Mouse (Mus musculus): Measurements from ENCODE around the gene C130073F10Rik. TPM values are rescaled to one million over a fixed set of nuclear protein-coding genes. Genes with fewer than 3 reads are reported as not detected.
"Not testable (repeated sequence)": the region's sequence is repeated elsewhere in the genome, so short reads cannot be mapped to it uniquely, and the experiment has no call there.

C130073F10Rik gene
- total RNA-seq (2021) = not detected

- DNase-seq (ENCODE audit: low spot score in 2 of 2) = no peak
- intact Hi-C loops (cut with DNase I) = no loop called here
These were observed at the start of gene C130073F10Rik for GRCm38 (mm10) chr4:101893656-101894420. C130073F10Rik (minus strand) TSS chr4:101893789.

- DNase-seq (ENCODE audit: low spot score in 2 of 2); intact Hi-C loops (cut with DNase I): not testable (repeated sequence)
These were observed 46.5 kb upstream of the C130073F10Rik start, which contains the start of gene Gm12794 for GRCm38 (mm10) chr4:101940107-101940506. Gm12794 (plus strand) TSS chr4:101940407.

GRCm38 (mm10) chr4:101908821-101909220, 15.2 kb upstream of the C130073F10Rik start, which contains the start of gene Gm12800:
Gm12800 (plus strand) TSS chr4:101909121.
- intact Hi-C loops (cut with DNase I); DNase-seq (ENCODE audit: low spot score in 2 of 2): not testable (repeated sequence)

- DNase-seq (ENCODE audit: low spot score in 2 of 2) = no peak
- intact Hi-C loops (cut with DNase I) = no loop called here
These were observed 4.2 kb downstream of the C130073F10Rik start for GRCm38 (mm10) chr4:101889377-101889776.

GRCm38 (mm10) chr4:101883641-101884040, 9.9 kb downstream of the C130073F10Rik start:
- no peak for DNase-seq (ENCODE audit: low spot score in 2 of 2)
- intact Hi-C loops (cut with DNase I) = no loop called here

- DNase-seq (ENCODE audit: low spot score in 2 of 2); intact Hi-C loops (cut with DNase I): not testable (repeated sequence)
These were observed 17.9 kb downstream of the C130073F10Rik start for GRCm38 (mm10) chr4:101875687-101876086.

- intact Hi-C loops (cut with DNase I); DNase-seq (ENCODE audit: low spot score in 2 of 2): not testable (repeated sequence)
These were observed 21.6 kb downstream of the C130073F10Rik start for GRCm38 (mm10) chr4:101872031-101872430.

- no peak for DNase-seq (ENCODE audit: low spot score in 2 of 2)
- intact Hi-C loops (cut with DNase I) = loop anchor here (5.0 kb wide), 1 partner anchor 110 kb away; no protein-coding TSS in a partner anchor
These were observed 31.3 kb downstream of the C130073F10Rik start for GRCm38 (mm10) chr4:101862289-101862688.

- intact Hi-C loops (cut with DNase I) = loop anchor here (2.0 to 5.0 kb wide), 2 partner anchors 111 to 138 kb away; no protein-coding TSS in a partner anchor
- peak; percentile 56 to 68 for DNase-seq (ENCODE audit: low spot score in 2 of 2)
These were observed 32.7 kb downstream of the C130073F10Rik start for GRCm38 (mm10) chr4:101860873-101861272.

- intact Hi-C loops (cut with DNase I) = no loop called here
These were observed 42.7 kb downstream of the C130073F10Rik start for GRCm38 (mm10) chr4:101850908-101851307.

GRCm38 (mm10) chr4:101843923-101844322, 49.7 kb downstream of the C130073F10Rik start, which contains the start of gene B020004J07Rik:
B020004J07Rik (minus strand) TSS chr4:101844023.
- intact Hi-C loops (cut with DNase I) = not testable (repeated sequence)

More at GRCm38 (mm10) chr4:101850908-101851307, 42.7 kb downstream of the C130073F10Rik start:
- no peak for DNase-seq (ENCODE audit: low spot score in 2 of 2)

More at GRCm38 (mm10) chr4:101843923-101844322, 49.7 kb downstream of the C130073F10Rik start, which contains the start of gene B020004J07Rik:
- DNase-seq (ENCODE audit: low spot score in 2 of 2) = not testable (repeated sequence)

Other genes with a start within 250 kb of the C130073F10Rik start
- 10 to 100 TPM; 26.4 to 27.8 TPM for gene Leprot, start 246.1 kb downstream of the C130073F10Rik start, total RNA-seq (2021)
- gene Lepr, start 176.4 kb downstream of the C130073F10Rik start, total RNA-seq (2021) = 1 to 10 TPM; 3.7 to 3.8 TPM
- not detected for gene B020004J07Rik, start 49.8 kb downstream of the C130073F10Rik start, total RNA-seq (2021)
- not detected for gene Gm12800, start 15.3 kb upstream of the C130073F10Rik start, total RNA-seq (2021)
- gene Gm12794, start 46.6 kb upstream of the C130073F10Rik start, total RNA-seq (2021) = not detected
- gene Gm12790, start 87.3 kb upstream of the C130073F10Rik start, total RNA-seq (2021) = not detected
- not detected for gene Gm12789, start 92.8 kb upstream of the C130073F10Rik start, total RNA-seq (2021)
- gene Pde4b, start 193.8 kb upstream of the C130073F10Rik start, total RNA-seq (2021) = 100 to 1,000 TPM; 116 to 134 TPM

All from left cerebral cortex, postnatal 25 days (tissue).